Mouse (Mus musculus) neural tube, embryonic 13.5 days (tissue): ENCODE data around the gene Snx30. TPM values are rescaled to one million over a fixed set of nuclear protein-coding genes. Genes with fewer than 3 reads are reported as not detected.

Source experiments
- ATAC-seq: fragments of 200-750 bp; cut with Nextera tagmentation; 2 replicates; pipeline ENCODE4 v1.8.0; 2017; ENCODE audit warnings: low read depth, mild to moderate bottlenecking, moderate TSS enrichment, moderate library complexity
- H3K27ac ChIP-seq: fragments of 300-500 bp; sonication (generic); replicated peaks from 2 replicates; pipeline ENCODE4 v1.5.1; 2015; ENCODE audit warnings: moderate library complexity, mild to moderate bottlenecking, inconsistent platforms
- H3K27me3 ChIP-seq: fragments of 300-500 bp; sonication (generic); 2 replicates; pipeline ENCODE4 v1.6.1; 2015; ENCODE audit warnings: mild to moderate bottlenecking, inconsistent platforms
- H3K36me3 ChIP-seq: fragments of 300-500 bp; sonication (generic); 2 replicates; pipeline ENCODE4 v1.6.1; 2015; ENCODE audit warnings: mild to moderate bottlenecking, inconsistent platforms
- H3K4me1 ChIP-seq: fragments of 300-500 bp; sonication (generic); replicated peaks from 2 replicates; pipeline ENCODE4 v1.6.1; 2015; ENCODE audit warnings: inconsistent platforms
- H3K4me2 ChIP-seq: fragments of 300-500 bp; sonication (generic); 2 replicates; pipeline ENCODE4 v1.6.1; 2015; ENCODE audit warnings: inconsistent platforms, mild to moderate bottlenecking, moderate library complexity
- H3K4me3 ChIP-seq: fragments of 300-500 bp; sonication (generic); 2 replicates; pipeline ENCODE4 v1.5.1; 2015; ENCODE audit warnings: mild to moderate bottlenecking, inconsistent platforms
- H3K9ac ChIP-seq: fragments of 300-500 bp; sonication (generic); 2 replicates; pipeline ENCODE4 v1.6.1; 2015; ENCODE audit warnings: moderate library complexity, mild to moderate bottlenecking, inconsistent platforms
- H3K9me3 ChIP-seq: fragments of 300-500 bp; sonication (generic); 2 replicates; pipeline ENCODE4 v1.6.1; 2016; ENCODE audit warnings: inconsistent platforms
- WGBS: fragments of 180-500 bp; shearing (Covaris S2); methylation state at CpG from one replicate; pipeline ENCODE4 v1.1.7; 2015; 5-methylcytosine and 5-hydroxymethylcytosine counted together
- polyA plus RNA-seq: library from polyadenylated mRNA; unstranded; fragments of >200 nt; fragmentation: Nextera tagmentation; extraction: Ambion mirVana; gene quantifications from 2 replicates; pipeline ENCODE4 v1.2.1, GENCODE M21; 2015

Snx30 gene
- polyA plus RNA-seq, 1 experiment from 2014 or later, result 14.8 TPM

GRCm38 (mm10) chr4:59801489-59801888 lies 4.2 kb upstream of the Snx30 start, which contains the start of gene Inip:
Gene Inip (minus strand): TSS chr4:59801589.
- no peaks in the 10 kb centered on the region for H3K36me3 ChIP-seq
- no peak for ATAC-seq
- no peak within 1 kb of the TSS for H3K4me2 ChIP-seq
- H3K27me3 ChIP-seq, result no peaks in the 10 kb centered on the region
- no peak within 1 kb of the TSS for H3K27ac ChIP-seq
- H3K4me1 ChIP-seq, result peaks cover 7% of the 10 kb centered on the region
- no peak within 1 kb of the TSS for H3K9ac ChIP-seq
- no peak within 1 kb of the TSS for H3K4me3 ChIP-seq
- H3K9me3 ChIP-seq, result no peaks in the 10 kb centered on the region

- 85% methylated on average over 6 of the region's 6 CpGs for WGBS
- H3K27ac ChIP-seq, result no peak overlapping the region
Measured at GRCm38 (mm10) chr4:59802107-59802506, 3.5 kb upstream of the Snx30 start.

GRCm38 (mm10) chr4:59802792-59803191 lies 2.8 kb upstream of the Snx30 start:
- Histone ChIP-seq H3K4me3 (no peak overlapping the region), H3K27me3 (no peaks in the 10 kb centered on the region), H3K36me3 (no peaks in the 10 kb centered on the region), H3K4me1 (peaks cover 20% of the 10 kb centered on the region), H3K4me2 (no peak overlapping the region), H3K9me3 (no peaks in the 10 kb centered on the region), H3K27ac (no peak overlapping the region), H3K9ac (no peak overlapping the region)
- 74% methylated on average over 4 of the region's 4 CpGs for WGBS
- ATAC-seq, result no peak

More at GRCm38 (mm10) chr4:59802107-59802506, 3.5 kb upstream of the Snx30 start:
- Histone ChIP-seq H3K36me3 (no peaks in the 10 kb centered on the region), H3K27me3 (no peaks in the 10 kb centered on the region), H3K9me3 (no peaks in the 10 kb centered on the region), H3K4me2 (no peak overlapping the region), H3K4me1 (peaks cover 13% of the 10 kb centered on the region), H3K9ac (no peak overlapping the region), H3K4me3 (no peak overlapping the region)
- ATAC-seq, result no peak

- Histone ChIP-seq H3K9me3 (no peaks in the 10 kb centered on the region), H3K27me3 (no peaks in the 10 kb centered on the region)
- WGBS, result 89% methylated on average over 5 of the region's 5 CpGs
Measured at GRCm38 (mm10) chr4:59803358-59803757, 2.3 kb upstream of the Snx30 start.

GRCm38 (mm10) chr4:59804754-59805153 lies 886 bp upstream of the Snx30 start:
- peak overlapping the region; percentile 90 for H3K27ac ChIP-seq

More at GRCm38 (mm10) chr4:59803358-59803757, 2.3 kb upstream of the Snx30 start:
- no peak overlapping the region for H3K27ac ChIP-seq
- ATAC-seq, result no peak
- H3K4me3 ChIP-seq, result no peak overlapping the region
- H3K36me3 ChIP-seq, result no peaks in the 10 kb centered on the region
- H3K4me2 ChIP-seq, result no peak overlapping the region
- H3K4me1 ChIP-seq, result peaks cover 25% of the 10 kb centered on the region
- no peak overlapping the region for H3K9ac ChIP-seq

GRCm38 (mm10) chr4:59805968-59806878 lies 583 bp downstream of the Snx30 start:
- Histone ChIP-seq H3K36me3 (no peaks in the 10 kb centered on the region), H3K9me3 (no peaks in the 10 kb centered on the region), H3K4me3 (peak overlapping the region; percentile 71), H3K4me1 (peaks cover 29% of the 10 kb centered on the region), H3K27ac (peak overlapping the region; percentile 90), H3K27me3 (no peaks in the 10 kb centered on the region), H3K9ac (peak overlapping the region; percentile 90), H3K4me2 (peak overlapping the region; percentile 89)
- peak; percentile 38; the same call in 1 of the 2 replicates for ATAC-seq
- WGBS, result under 1% methylated on average over 56 of the region's 58 CpGs

More at GRCm38 (mm10) chr4:59804754-59805153, 886 bp upstream of the Snx30 start:
- no peak for ATAC-seq
- Histone ChIP-seq H3K4me2 (peak overlapping the region; percentile 89), H3K4me1 (peaks cover 29% of the 10 kb centered on the region), H3K4me3 (peak overlapping the region; percentile 71), H3K9ac (peak overlapping the region; percentile 90), H3K36me3 (no peaks in the 10 kb centered on the region), H3K9me3 (no peaks in the 10 kb centered on the region), H3K27me3 (no peaks in the 10 kb centered on the region)
- WGBS, result 57% methylated on average over 1 of the region's 1 CpGs

- H3K27me3 ChIP-seq, result no peaks in the 10 kb centered on the region
- no peaks in the 10 kb centered on the region for H3K36me3 ChIP-seq
- WGBS, result 3% methylated on average over 9 of the region's 9 CpGs
- ATAC-seq, result no peak
- H3K27ac ChIP-seq, result peak overlapping the region; percentile 90
- H3K9me3 ChIP-seq, result no peaks in the 10 kb centered on the region
- H3K4me1 ChIP-seq, result peaks cover 29% of the 10 kb centered on the region
- H3K4me2 ChIP-seq, result peak overlapping the region; percentile 89
- H3K9ac ChIP-seq, result peak overlapping the region; percentile 90
- H3K4me3 ChIP-seq, result peak overlapping the region; percentile 71
Measured at GRCm38 (mm10) chr4:59806879-59807195, 1.2 kb downstream of the Snx30 start.

- no peak for ATAC-seq
- Histone ChIP-seq H3K4me1 (peaks cover 29% of the 10 kb centered on the region), H3K36me3 (no peaks in the 10 kb centered on the region), H3K4me3 (peak overlapping the region; percentile 71), H3K9me3 (no peaks in the 10 kb centered on the region), H3K4me2 (peak overlapping the region; percentile 89), H3K27me3 (no peaks in the 10 kb centered on the region), H3K27ac (no peak overlapping the region), H3K9ac (peak overlapping the region; percentile 90; the same call in 1 of the 2 replicates)
- 68% methylated on average over 2 of the region's 2 CpGs for WGBS
Measured at GRCm38 (mm10) chr4:59807521-59807920, 1.9 kb downstream of the Snx30 start.

- Histone ChIP-seq H3K4me3 (no peak overlapping the region), H3K4me2 (peak overlapping the region; percentile 89), H3K27ac (no peak overlapping the region), H3K4me1 (peaks cover 29% of the 10 kb centered on the region), H3K9me3 (no peaks in the 10 kb centered on the region), H3K27me3 (no peaks in the 10 kb centered on the region), H3K36me3 (no peaks in the 10 kb centered on the region), H3K9ac (no peak overlapping the region)
- 72% methylated on average over 5 of the region's 5 CpGs for WGBS
- ATAC-seq, result no peak
Measured at GRCm38 (mm10) chr4:59808396-59808795, 2.8 kb downstream of the Snx30 start.

- Histone ChIP-seq H3K4me3 (no peak overlapping the region), H3K9me3 (no peaks in the 10 kb centered on the region), H3K4me1 (peaks cover 24% of the 10 kb centered on the region), H3K4me2 (no peak overlapping the region), H3K27ac (no peak overlapping the region), H3K27me3 (no peaks in the 10 kb centered on the region), H3K36me3 (no peaks in the 10 kb centered on the region), H3K9ac (no peak overlapping the region)
- no peak for ATAC-seq
- 86% methylated on average over 7 of the region's 7 CpGs for WGBS
Measured at GRCm38 (mm10) chr4:59814094-59814493, 8.5 kb downstream of the Snx30 start.

- H3K4me3 ChIP-seq, result no peak overlapping the region
- H3K36me3 ChIP-seq, result no peaks in the 10 kb centered on the region
- no peak for ATAC-seq
- WGBS, result 82% methylated on average over 4 of the region's 4 CpGs
- no peak overlapping the region for H3K27ac ChIP-seq
- no peak overlapping the region for H3K9ac ChIP-seq
- no peak overlapping the region for H3K4me2 ChIP-seq
- H3K4me1 ChIP-seq, result peaks cover 36% of the 10 kb centered on the region
- H3K9me3 ChIP-seq, result no peaks in the 10 kb centered on the region
- H3K27me3 ChIP-seq, result no peaks in the 10 kb centered on the region
Measured at GRCm38 (mm10) chr4:59815121-59815810, 9.6 kb downstream of the Snx30 start.

- 66% methylated on average over 5 of the region's 5 CpGs for WGBS
- no peak for ATAC-seq
Measured at GRCm38 (mm10) chr4:59816016-59816415, 10.4 kb downstream of the Snx30 start.

More at GRCm38 (mm10) chr4:59816016-59816415, 10.4 kb downstream of the Snx30 start:
- Histone ChIP-seq H3K4me3 (no peak overlapping the region), H3K27me3 (no peaks in the 10 kb centered on the region), H3K9ac (no peak overlapping the region), H3K27ac (no peak overlapping the region), H3K4me1 (peaks cover 39% of the 10 kb centered on the region), H3K36me3 (no peaks in the 10 kb centered on the region), H3K9me3 (no peaks in the 10 kb centered on the region), H3K4me2 (no peak overlapping the region)
